Comparison of ENCODE assay signal across 7 mouse cellular contexts in genomic region chr4:40518545-40519324, GRCm38 (mm10). TPM values are rescaled to one million over a fixed set of nuclear protein-coding genes. Genes with fewer than 3 reads are reported as not detected.
"Had no signal": no experiment of that assay in that cellular context is flagged by ENCODE, and none has a peak within 500 bp of the region (broad histone marks: within the 10 kb centered on the region; RNA-seq: fewer than 3 reads in every experiment).

No protein-coding gene starts in this region.

- DNase-seq: kidney, adult 2 months; kidney, postnatal 14 days; lung, adult 2 months; lung, postnatal 36 days; midbrain, embryonic 14.5 days; thymus, postnatal 4 days had no signal

RNA-seq across cellular contexts. Expression of gene Tmem215, which starts 46.8 kb away (rescaled TPM):
- polyA plus RNA-seq: myocyte had no signal
